ENCODE assay signal across 8 mouse cellular contexts in genomic region chr11:106267871-106268270, GRCm38 (mm10). TPM values are rescaled to one million over a fixed set of nuclear protein-coding genes. Genes with fewer than 3 reads are reported as not detected.
DNase-seq lines count a peak whose midpoint lies in the region; ATAC-seq and TF ChIP-seq lines count a peak whose summit lies in the region.
"Had no signal": no experiment of that assay in that cellular context is flagged by ENCODE, and none has a peak within 500 bp of the region (broad histone marks: within the 10 kb centered on the region; RNA-seq: fewer than 3 reads in every experiment).

No protein-coding gene starts in this region.

- peak overlapping the region; percentile 19; the same call in 1 of the 2 replicates for H3K4me3 ChIP-seq in lung, embryonic 16.5 days (ENCODE audit: low read length)
- H3K4me3 ChIP-seq in lung, adult 2 months (replicated peaks; ENCODE audit: extremely low read depth, low read depth, low read length) = no peak overlapping the region
- H3K4me3 ChIP-seq in embryonic facial prominence, embryonic 13.5 days = no peak overlapping the region
- no peak overlapping the region for H3K4me3 ChIP-seq in intestine, embryonic 15.5 days (replicated peaks)
- no peak overlapping the region for H3K4me3 ChIP-seq in stomach, embryonic 14.5 days (ENCODE audit: low read depth, low read length)

- H3K4me2 ChIP-seq in lung, embryonic 16.5 days (ENCODE audit: low read depth, low read length) = peak overlapping the region; percentile 40
- H3K4me2 ChIP-seq in embryonic facial prominence, embryonic 13.5 days = peak overlapping the region; percentile 44
- H3K4me2 ChIP-seq in intestine, embryonic 15.5 days (replicated peaks) = peak overlapping the region; percentile 47
- peak overlapping the region; percentile 24 for H3K4me2 ChIP-seq in stomach, embryonic 14.5 days (replicated peaks; ENCODE audit: low read depth, low read length)

- 58% methylated on average over 5 of the region's 5 CpGs for WGBS in lung, embryonic 16.5 days
- 69% methylated on average over 5 of the region's 5 CpGs for WGBS in lung, adult 2 months
- WGBS in embryonic facial prominence, embryonic 13.5 days = 71% methylated on average over 5 of the region's 5 CpGs
- 73% methylated on average over 5 of the region's 5 CpGs for WGBS in intestine, embryonic 15.5 days
- WGBS in stomach, embryonic 14.5 days = 44% methylated on average over 5 of the region's 5 CpGs

- TF ChIP-seq CTCF in lung, adult 2 months (IDR thresholded peaks at IDR 0.05; ENCODE audit: insufficient read depth, low read length) = no peak

- peaks cover 33% of the 10 kb centered on the region for H3K4me1 ChIP-seq in lung, embryonic 16.5 days (replicated peaks; ENCODE audit: control insufficient read depth, insufficient read depth, low read length)
- H3K4me1 ChIP-seq in lung, adult 2 months (ENCODE audit: control insufficient read depth, insufficient read depth, low read length) = peaks cover 28% of the 10 kb centered on the region
- peaks cover 44% of the 10 kb centered on the region for H3K4me1 ChIP-seq in embryonic facial prominence, embryonic 13.5 days
- peaks cover 39% of the 10 kb centered on the region for H3K4me1 ChIP-seq in intestine, embryonic 15.5 days (replicated peaks)
- peaks cover 36% of the 10 kb centered on the region for H3K4me1 ChIP-seq in stomach, embryonic 14.5 days (ENCODE audit: control insufficient read depth, insufficient read depth, low read length)

- no peaks in the 10 kb centered on the region for H3K9me3 ChIP-seq in lung, embryonic 16.5 days (ENCODE audit: control insufficient read depth, low read length)
- H3K9me3 ChIP-seq in embryonic facial prominence, embryonic 13.5 days = no peaks in the 10 kb centered on the region
- no peaks in the 10 kb centered on the region for H3K9me3 ChIP-seq in intestine, embryonic 15.5 days
- no peaks in the 10 kb centered on the region for H3K9me3 ChIP-seq in stomach, embryonic 14.5 days (ENCODE audit: control insufficient read depth, low read depth, low read length)

- no peak for TF ChIP-seq POLR2A in lung, adult 2 months (IDR thresholded peaks at IDR 0.05; ENCODE audit: borderline replicate concordance, extremely low read depth, low read depth, low read length)

- no peaks in the 10 kb centered on the region for H3K27me3 ChIP-seq in lung, embryonic 16.5 days (ENCODE audit: control insufficient read depth, insufficient read depth, low read depth, low read length)
- H3K27me3 ChIP-seq in embryonic facial prominence, embryonic 13.5 days = no peaks in the 10 kb centered on the region
- H3K27me3 ChIP-seq in intestine, embryonic 15.5 days (replicated peaks) = no peaks in the 10 kb centered on the region
- H3K27me3 ChIP-seq in stomach, embryonic 14.5 days (ENCODE audit: control insufficient read depth, insufficient read depth, low read length) = no peaks in the 10 kb centered on the region

- no peak overlapping the region; the same call in 1 of the 2 replicates for H3K9ac ChIP-seq in lung, embryonic 16.5 days (ENCODE audit: low read length)
- 0 out of 2 replicates have a peak overlapping the region, but pooled peaks have one; percentile 44 for H3K9ac ChIP-seq in embryonic facial prominence, embryonic 13.5 days
- no peak overlapping the region; the same call in 1 of the 2 replicates for H3K9ac ChIP-seq in intestine, embryonic 15.5 days
- peak overlapping the region; percentile 14; the same call in 1 of the 2 replicates for H3K9ac ChIP-seq in stomach, embryonic 14.5 days (replicated peaks; ENCODE audit: low read depth, low read length)

- peak overlapping the region; percentile 77 for H3K27ac ChIP-seq in lung, embryonic 16.5 days (ENCODE audit: low read length)
- H3K27ac ChIP-seq in embryonic facial prominence, embryonic 13.5 days = peak overlapping the region; percentile 78
- peak overlapping the region; percentile 82 for H3K27ac ChIP-seq in intestine, embryonic 15.5 days
- peak overlapping the region; percentile 89 for H3K27ac ChIP-seq in stomach, embryonic 14.5 days (ENCODE audit: low read length)

- ATAC-seq in lung, embryonic 16.5 days (ENCODE audit: low read depth) = no peak
- no peak for ATAC-seq in embryonic facial prominence, embryonic 13.5 days (ENCODE audit: insufficient number of reproducible peaks, insufficient read depth, low FRiP score, low TSS enrichment, low read depth)
- no peak for ATAC-seq in intestine, embryonic 15.5 days
- ATAC-seq in stomach, embryonic 14.5 days (ENCODE audit: insufficient number of reproducible peaks, insufficient read depth, low FRiP score, low read depth) = no peak

- DNase-seq in lung, adult 2 months = no peak
- no peak for DNase-seq in gastrocnemius, adult 8-10 months (ENCODE audit: low spot score in 2 of 2)
- no peak for DNase-seq in frontal cortex, postnatal 36 days (ENCODE audit: low spot score in 2 of 2)

- peaks cover 49% of the 10 kb centered on the region for H3K36me3 ChIP-seq in lung, embryonic 16.5 days (ENCODE audit: control insufficient read depth, insufficient read depth, low read length)
- H3K36me3 ChIP-seq in embryonic facial prominence, embryonic 13.5 days = peaks cover 50% of the 10 kb centered on the region
- H3K36me3 ChIP-seq in intestine, embryonic 15.5 days = peaks cover 38% of the 10 kb centered on the region
- H3K36me3 ChIP-seq in stomach, embryonic 14.5 days (ENCODE audit: control insufficient read depth, insufficient read depth, low read length) = peaks cover 42% of the 10 kb centered on the region

RNA-seq across cellular contexts. Expression of gene Smarcd2, which starts 4.9 kb away (rescaled TPM):
- 69.3 and 71.4 TPM in 2 replicates for polyA plus RNA-seq in lung, embryonic 16.5 days (2015; fragmentation: Nextera tagmentation; extraction: Ambion mirVana)
- 107 and 125 TPM in 2 replicates for polyA plus RNA-seq in lung, adult 2 months (2012; rRNA removed)
- polyA plus RNA-seq in embryonic facial prominence, embryonic 13.5 days (2015; fragmentation: Nextera tagmentation; extraction: Ambion mirVana) = 75.7 and 88.0 TPM in 2 replicates
- polyA plus RNA-seq in intestine, embryonic 15.5 days (2015; fragmentation: Nextera tagmentation; extraction: Ambion mirVana) = 60.6 and 61.5 TPM in 2 replicates
- 82.8 and 86.2 TPM in 2 replicates for polyA plus RNA-seq in stomach, embryonic 14.5 days (2014; fragmentation: Nextera tagmentation; extraction: Ambion mirVana)
- total RNA-seq in gastrocnemius, adult 8-10 months (2022) = 10 to 100 TPM in 2 of 4 experiments, 1 to 10 TPM in 2; 8.3 to 11.5 (median 10.0) TPM

RNA-seq across cellular contexts. Expression of gene Tcam1, which starts 8.6 kb away (rescaled TPM):
- 0.26 and 0.29 TPM in 2 replicates for polyA plus RNA-seq in lung, embryonic 16.5 days (2015; fragmentation: Nextera tagmentation; extraction: Ambion mirVana)
- 0.05 and 0.06 TPM in 2 replicates for polyA plus RNA-seq in lung, adult 2 months (2012; rRNA removed)
- polyA plus RNA-seq in embryonic facial prominence, embryonic 13.5 days (2015; fragmentation: Nextera tagmentation; extraction: Ambion mirVana) = 0.19 and 0.44 TPM in 2 replicates
- polyA plus RNA-seq in intestine, embryonic 15.5 days (2015; fragmentation: Nextera tagmentation; extraction: Ambion mirVana) = 0.31 and 0.33 TPM in 2 replicates
- polyA plus RNA-seq in stomach, embryonic 14.5 days (2014; fragmentation: Nextera tagmentation; extraction: Ambion mirVana) = 0.07 and 0.41 TPM in 2 replicates
- under 1 TPM in 3 of 4 experiments, not detected in 1; 0.07 to 0.13 (median 0.12) TPM for total RNA-seq in gastrocnemius, adult 8-10 months (2022)

RNA-seq across cellular contexts. Expression of gene Psmc5, which starts 11.9 kb away (rescaled TPM):
- 242 and 250 TPM in 2 replicates for polyA plus RNA-seq in lung, embryonic 16.5 days (2015; fragmentation: Nextera tagmentation; extraction: Ambion mirVana)
- 28.4 and 50.0 TPM in 2 replicates for polyA plus RNA-seq in lung, adult 2 months (2012; rRNA removed)
- polyA plus RNA-seq in embryonic facial prominence, embryonic 13.5 days (2015; fragmentation: Nextera tagmentation; extraction: Ambion mirVana) = 286 and 310 TPM in 2 replicates
- 247 and 259 TPM in 2 replicates for polyA plus RNA-seq in intestine, embryonic 15.5 days (2015; fragmentation: Nextera tagmentation; extraction: Ambion mirVana)
- 241 and 254 TPM in 2 replicates for polyA plus RNA-seq in stomach, embryonic 14.5 days (2014; fragmentation: Nextera tagmentation; extraction: Ambion mirVana)
- 100 to 1,000 TPM; 125 to 150 (median 137) TPM for total RNA-seq in gastrocnemius, adult 8-10 months (2022)

RNA-seq across cellular contexts. Expression of gene Ftsj3, which starts 12.0 kb away (rescaled TPM):
- 42.9 and 48.7 TPM in 2 replicates for polyA plus RNA-seq in lung, embryonic 16.5 days (2015; fragmentation: Nextera tagmentation; extraction: Ambion mirVana)
- 7.0 and 10.0 TPM in 2 replicates for polyA plus RNA-seq in lung, adult 2 months (2012; rRNA removed)
- 60.0 and 63.0 TPM in 2 replicates for polyA plus RNA-seq in embryonic facial prominence, embryonic 13.5 days (2015; fragmentation: Nextera tagmentation; extraction: Ambion mirVana)
- polyA plus RNA-seq in intestine, embryonic 15.5 days (2015; fragmentation: Nextera tagmentation; extraction: Ambion mirVana) = 52.5 and 56.3 TPM in 2 replicates
- 50.2 and 54.3 TPM in 2 replicates for polyA plus RNA-seq in stomach, embryonic 14.5 days (2014; fragmentation: Nextera tagmentation; extraction: Ambion mirVana)
- 10 to 100 TPM; 18.0 to 28.8 (median 21.3) TPM for total RNA-seq in gastrocnemius, adult 8-10 months (2022)

RNA-seq across cellular contexts. Expression of gene Gh, which starts 33.8 kb away (rescaled TPM):
- not detected in 2 replicates for polyA plus RNA-seq in lung, embryonic 16.5 days (2015; fragmentation: Nextera tagmentation; extraction: Ambion mirVana)
- 0.19 and 0.28 TPM in 2 replicates for polyA plus RNA-seq in lung, adult 2 months (2012; rRNA removed)
- polyA plus RNA-seq in embryonic facial prominence, embryonic 13.5 days (2015; fragmentation: Nextera tagmentation; extraction: Ambion mirVana) = not detected in 2 replicates
- not detected in 2 replicates for polyA plus RNA-seq in intestine, embryonic 15.5 days (2015; fragmentation: Nextera tagmentation; extraction: Ambion mirVana)
- not detected in 2 replicates for polyA plus RNA-seq in stomach, embryonic 14.5 days (2014; fragmentation: Nextera tagmentation; extraction: Ambion mirVana)
- total RNA-seq in gastrocnemius, adult 8-10 months (2022) = not detected
- total RNA-seq: granulocyte monocyte progenitor cell, adult 5-6 weeks had no signal

Comparison
In these comparisons a context has a peak if more than half of its experiments do, and no peak if none do; other contexts are left out.
1. H3K9ac ChIP-seq: peak in embryonic facial prominence, embryonic 13.5 days (single experiment) and stomach, embryonic 14.5 days (single experiment); none in lung, embryonic 16.5 days (single experiment) and intestine, embryonic 15.5 days (single experiment).
2. Peak in every context shown above with its lines, with median percentiles within 50 percentile points of each other: H3K27ac ChIP-seq and H3K4me2 ChIP-seq.